Mouse (Mus musculus): ENCODE data around the gene P4htm. TPM values are rescaled to one million over a fixed set of nuclear protein-coding genes. Genes with fewer than 3 reads are reported as not detected.
A peak's percentile ranks its signal among the peaks of the same experiment; 100 is the strongest.

Gene P4htm
- total RNA-seq, 1 experiment: 13.7 TPM

- in situ Hi-C loops (cut with MboI; ENCODE audit: low sequenced_read_pairs in 2 of 2, unreplicated experiment in 2 of 2): no loop called here
- no peak for DNase-seq (ENCODE audit: low read depth, low spot score)
- TF ChIP-seq MAFK (IDR thresholded peaks at IDR 0.05; ENCODE audit: insufficient read depth, low read depth, low read length) (no peak), CHD2 (IDR thresholded peaks at IDR 0.05; ENCODE audit: low read depth, low read length) (no peak), ZC3H11A (IDR thresholded peaks at IDR 0.05; ENCODE audit: borderline replicate concordance, low read depth, low read length) (no peak), ZNF384 (IDR thresholded peaks at IDR 0.05; ENCODE audit: low read depth, low read length) (no peak)
- H3K36me3 ChIP-seq (ENCODE audit: control insufficient read depth, insufficient read depth, low read length, poor library complexity, severe bottlenecking): peaks cover 47% of the 10 kb centered on the region
- H3K4me1 ChIP-seq (ENCODE audit: control insufficient read depth in 2 of 2, insufficient read depth in 2 of 2, low read length in 2 of 2, poor library complexity in 1 of 2): peaks cover 6 to 11% of the 10 kb centered on the region in 2 experiments; a peak in 2 of 4 replicates
- H3K9me3 ChIP-seq (ENCODE audit: control insufficient read depth, insufficient read depth, low read depth, low read length): no peaks in the 10 kb centered on the region
- peak overlapping the region; percentile 73 to 82 for H3K4me3 ChIP-seq (ENCODE audit: insufficient read depth in 1 of 2, low read depth in 1 of 2, low read length in 2 of 2, poor library complexity in 1 of 2, severe bottlenecking in 1 of 2)
- peak overlapping the region; percentile 83 for H3K9ac ChIP-seq (ENCODE audit: insufficient read depth, low read depth, low read length, poor library complexity, severe bottlenecking)
- H3K27ac ChIP-seq (ENCODE audit: insufficient read depth, low read depth, low read length, poor library complexity, severe bottlenecking): peak overlapping the region; percentile 67
Measured at GRCm38 (mm10) chr9:108565881-108566814, 31.3 kb downstream of the P4htm start.

- no peak for TF ChIP-seq ZC3H11A (IDR thresholded peaks at IDR 0.05; ENCODE audit: borderline replicate concordance, low read depth, low read length)
- no peak for TF ChIP-seq CHD2 (IDR thresholded peaks at IDR 0.05; ENCODE audit: low read depth, low read length)
- H3K4me1 ChIP-seq (ENCODE audit: control insufficient read depth in 2 of 2, insufficient read depth in 2 of 2, low read length in 2 of 2, poor library complexity in 1 of 2): peaks cover 7 to 8% of the 10 kb centered on the region in 2 experiments; a peak in 3 of 4 replicates
- no peak overlapping the region for H3K4me3 ChIP-seq (ENCODE audit: insufficient read depth in 1 of 2, low read depth in 1 of 2, low read length in 2 of 2, poor library complexity in 1 of 2, severe bottlenecking in 1 of 2)
- in situ Hi-C loops (cut with MboI; ENCODE audit: low sequenced_read_pairs in 2 of 2, unreplicated experiment in 2 of 2): no loop called here
- peaks cover 46% of the 10 kb centered on the region for H3K36me3 ChIP-seq (ENCODE audit: control insufficient read depth, insufficient read depth, low read length, poor library complexity, severe bottlenecking)
- DNase-seq (ENCODE audit: low read depth, low spot score): no peak
- H3K27ac ChIP-seq (ENCODE audit: insufficient read depth, low read depth, low read length, poor library complexity, severe bottlenecking): no peak overlapping the region
- no peak overlapping the region for H3K9ac ChIP-seq (ENCODE audit: insufficient read depth, low read depth, low read length, poor library complexity, severe bottlenecking)
- no peaks in the 10 kb centered on the region for H3K9me3 ChIP-seq (ENCODE audit: control insufficient read depth, insufficient read depth, low read depth, low read length)
Measured at GRCm38 (mm10) chr9:108564131-108564530, 33.3 kb downstream of the P4htm start.

GRCm38 (mm10) chr9:108563671-108564070 lies 33.8 kb downstream of the P4htm start:
- H3K4me1 ChIP-seq (ENCODE audit: control insufficient read depth in 2 of 2, insufficient read depth in 2 of 2, low read length in 2 of 2, poor library complexity in 1 of 2): peaks cover 3 to 8% of the 10 kb centered on the region in 2 experiments; a peak in 3 of 4 replicates
- no peak overlapping the region for H3K27ac ChIP-seq (ENCODE audit: insufficient read depth, low read depth, low read length, poor library complexity, severe bottlenecking)
- DNase-seq (ENCODE audit: low read depth, low spot score): no peak
- in situ Hi-C loops (cut with MboI; ENCODE audit: low sequenced_read_pairs in 2 of 2, unreplicated experiment in 2 of 2): no loop called here
- H3K9ac ChIP-seq (ENCODE audit: insufficient read depth, low read depth, low read length, poor library complexity, severe bottlenecking): no peak overlapping the region
- no peak overlapping the region for H3K4me3 ChIP-seq (ENCODE audit: insufficient read depth in 1 of 2, low read depth in 1 of 2, low read length in 2 of 2, poor library complexity in 1 of 2, severe bottlenecking in 1 of 2)
- TF ChIP-seq ZNF384 (IDR thresholded peaks at IDR 0.05; ENCODE audit: low read depth, low read length) (no peak), ZC3H11A (IDR thresholded peaks at IDR 0.05; ENCODE audit: borderline replicate concordance, low read depth, low read length) (no peak), HCFC1 (IDR thresholded peaks at IDR 0.05; ENCODE audit: borderline replicate concordance, insufficient read depth, low read length) (no peak), MAFK (IDR thresholded peaks at IDR 0.05; ENCODE audit: insufficient read depth, low read depth, low read length) (no peak), CHD2 (IDR thresholded peaks at IDR 0.05; ENCODE audit: low read depth, low read length) (no peak)
- H3K36me3 ChIP-seq (ENCODE audit: control insufficient read depth, insufficient read depth, low read length, poor library complexity, severe bottlenecking): peaks cover 46% of the 10 kb centered on the region
- H3K9me3 ChIP-seq (ENCODE audit: control insufficient read depth, insufficient read depth, low read depth, low read length): no peaks in the 10 kb centered on the region

GRCm38 (mm10) chr9:108560227-108560841 lies 37.1 kb downstream of the P4htm start, which contains the start of gene Impdh2:
Impdh2 (plus strand) TSS chr9:108560286.
- H3K9ac ChIP-seq (ENCODE audit: insufficient read depth, low read depth, low read length, poor library complexity, severe bottlenecking): peak within 1 kb of the TSS; percentile 93
- H3K9me3 ChIP-seq (ENCODE audit: control insufficient read depth, insufficient read depth, low read depth, low read length): no peaks in the 10 kb centered on the region
- peaks cover 55% of the 10 kb centered on the region for H3K36me3 ChIP-seq (ENCODE audit: control insufficient read depth, insufficient read depth, low read length, poor library complexity, severe bottlenecking)
- TF ChIP-seq HCFC1 (IDR thresholded peaks at IDR 0.05; ENCODE audit: borderline replicate concordance, insufficient read depth, low read length) (no peak), CHD2 (IDR thresholded peaks at IDR 0.05; ENCODE audit: low read depth, low read length) (no peak), MAFK (IDR thresholded peaks at IDR 0.05; ENCODE audit: insufficient read depth, low read depth, low read length) (no peak), ZC3H11A (IDR thresholded peaks at IDR 0.05; ENCODE audit: borderline replicate concordance, low read depth, low read length) (no peak), ZNF384 (IDR thresholded peaks at IDR 0.05; ENCODE audit: low read depth, low read length) (no peak)
- peak within 1 kb of the TSS; percentile 82 to 85 for H3K4me3 ChIP-seq (ENCODE audit: insufficient read depth in 1 of 2, low read depth in 1 of 2, low read length in 2 of 2, poor library complexity in 1 of 2, severe bottlenecking in 1 of 2)
- peaks cover 3 to 5% of the 10 kb centered on the region in 2 experiments; a peak in 3 of 4 replicates for H3K4me1 ChIP-seq (ENCODE audit: control insufficient read depth in 2 of 2, insufficient read depth in 2 of 2, low read length in 2 of 2, poor library complexity in 1 of 2)
- H3K27ac ChIP-seq (ENCODE audit: insufficient read depth, low read depth, low read length, poor library complexity, severe bottlenecking): peak within 1 kb of the TSS; percentile 70
- DNase-seq (ENCODE audit: low read depth, low spot score): peak; percentile 98
- in situ Hi-C loops (cut with MboI; ENCODE audit: low sequenced_read_pairs in 2 of 2, unreplicated experiment in 2 of 2): no loop called here
